Mouse (Mus musculus) heart, postnatal 0 days (tissue): ENCODE measurements around the gene Cux1. TPM values are rescaled to one million over a fixed set of nuclear protein-coding genes. Genes with fewer than 3 reads are reported as not detected.
A peak's percentile ranks its signal among the peaks of the same experiment; 100 is the strongest.

Experiments
- ATAC-seq: fragments of 200-750 bp; cut with Nextera tagmentation; 2 replicates; pipeline ENCODE4 v1.8.0; 2017; ENCODE audit warnings: low read depth, moderate number of reproducible peaks, moderate library complexity; ENCODE audit not compliant: insufficient read depth
- DNase-seq: peaks from one replicate; pipeline ENCODE4 v3.0.0-alpha.2; 2016; ENCODE audit warnings: low spot score
- H3K27ac ChIP-seq: fragments of 300-500 bp; sonication (generic); 2 replicates; pipeline ENCODE4 v1.5.1; 2014; ENCODE audit warnings: low read depth, mild to moderate bottlenecking
- H3K27me3 ChIP-seq: fragments of 300-500 bp; sonication (generic); 2 replicates; pipeline ENCODE4 v1.6.1; 2014; ENCODE audit warnings: low read length, mixed read lengths; ENCODE audit not compliant: control insufficient read depth, insufficient read depth
- H3K36me3 ChIP-seq: fragments of 300-500 bp; sonication (generic); replicated peaks from 2 replicates; pipeline ENCODE4 v1.6.1; 2014; ENCODE audit warnings: low read length, mixed read lengths; ENCODE audit not compliant: control insufficient read depth, insufficient read depth
- H3K4me1 ChIP-seq: fragments of 300-500 bp; sonication (generic); 2 replicates; pipeline ENCODE4 v1.6.1; 2014; ENCODE audit warnings: antibody characterized with exemption; ENCODE audit not compliant: control insufficient read depth, insufficient read depth
- H3K4me2 ChIP-seq: fragments of 300-500 bp; sonication (generic); 2 replicates; pipeline ENCODE4 v1.6.1; 2014; ENCODE audit warnings: low read depth, mild to moderate bottlenecking, low read length, moderate library complexity
- H3K4me3 ChIP-seq: fragments of 300-500 bp; sonication (generic); 2 replicates; pipeline ENCODE4 v1.5.1; 2014; ENCODE audit warnings: low read depth, low read length
- H3K9ac ChIP-seq: fragments of 300-500 bp; sonication (generic); replicated peaks from 2 replicates; pipeline ENCODE4 v1.6.1; 2014; ENCODE audit warnings: low read depth, low read length, mixed read lengths
- H3K9me3 ChIP-seq: fragments of 300-500 bp; sonication (generic); replicated peaks from 2 replicates; pipeline ENCODE4 v1.6.1; 2016; ENCODE audit warnings: low read length; ENCODE audit not compliant: control insufficient read depth
- CTCF ChIP-seq: IDR thresholded peaks from 2 replicates; pipeline ENCODE4 v1.5.1; 2016; ENCODE audit warnings: antibody characterized with exemption, control low read depth, low read depth
- EP300 ChIP-seq: IDR thresholded peaks from 2 replicates; pipeline ENCODE4 v1.6.1; 2016; ENCODE audit warnings: antibody characterized with exemption, low read depth
- WGBS: fragments of 180-500 bp; shearing (Covaris S2); extraction: QIAGEN DNeasy Blood & Tissue Kit; methylation state at CpG from one replicate; pipeline ENCODE4 v1.1.7; 2014; 5-methylcytosine and 5-hydroxymethylcytosine counted together
- polyA plus RNA-seq: library from polyadenylated mRNA; unstranded; fragments of >200 nt; fragmentation: Nextera tagmentation; extraction: Ambion mirVana; gene quantifications from 2 replicates; pipeline ENCODE4 v1.2.1, GENCODE M21; 2015
- total RNA-seq: library from RNA; depleted of rRNA; stranded (reverse); fragments of >200 nt; gene quantifications from 2 replicates; pipeline ENCODE4 v1.2.3, GENCODE M21; 2014; ENCODE audit warnings: low replicate concordance

Gene Cux1
- total and polyA plus RNA-seq, 2 experiments from 2014 or later, result 50.7 to 89.5 TPM

DNA sequence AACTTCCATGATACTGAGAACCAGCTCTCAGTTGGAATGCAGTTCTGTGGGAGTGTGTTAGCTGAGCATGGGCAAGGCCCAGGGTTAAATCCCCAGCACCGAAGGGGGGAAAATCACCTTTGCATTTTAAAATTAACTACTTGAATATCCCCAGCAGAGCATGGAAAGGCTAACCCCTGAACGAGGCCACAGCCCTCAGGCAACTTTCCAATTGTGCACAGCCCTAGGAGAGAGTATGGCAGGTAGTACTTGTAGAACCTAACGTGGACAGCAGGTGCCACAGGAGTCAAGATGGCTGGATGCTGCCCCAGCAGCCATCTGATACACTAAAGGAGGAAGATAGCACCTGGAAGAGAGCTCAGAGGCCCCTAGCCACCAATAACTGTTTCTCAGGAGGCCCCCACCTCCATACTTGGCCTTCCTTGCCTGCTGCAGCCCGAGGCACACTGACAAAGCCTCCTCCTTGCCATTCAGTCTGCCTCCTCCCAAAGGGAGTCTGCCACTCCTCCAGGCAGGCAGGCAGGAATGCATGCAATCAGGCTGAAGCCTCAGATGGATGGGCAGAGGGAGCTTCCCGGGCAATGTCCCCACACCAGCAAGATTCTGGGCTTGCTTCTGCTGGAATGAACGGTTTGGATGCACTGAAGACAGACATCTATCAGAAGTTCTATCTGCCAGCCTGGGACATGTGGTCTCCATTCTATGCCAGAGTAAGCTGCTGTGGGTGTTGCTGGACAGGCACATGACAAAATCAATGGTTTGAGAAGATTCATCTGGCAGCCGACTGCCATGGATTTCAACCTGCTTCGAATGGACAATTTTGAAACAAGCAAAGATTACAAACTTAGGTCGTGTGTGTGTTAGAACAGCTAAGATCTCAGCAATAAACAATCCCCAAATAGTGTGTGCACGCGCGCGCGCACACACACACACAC is 10.7 kb downstream of the Cux1 start:
- TF ChIP-seq EP300 (no peak), CTCF (no peak)
- no peak for DNase-seq
- no peak overlapping the region for H3K4me3 ChIP-seq
- ATAC-seq, result no peak
- H3K4me1 ChIP-seq, result peaks cover 49% of the 10 kb centered on the region
- no peaks in the 10 kb centered on the region; the same call in 1 of the 2 replicates for H3K36me3 ChIP-seq
- H3K9ac ChIP-seq, result no peak overlapping the region
- peak overlapping the region; percentile 73 for H3K27ac ChIP-seq
- H3K9me3 ChIP-seq, result no peaks in the 10 kb centered on the region
- no peak overlapping the region for H3K4me2 ChIP-seq
- WGBS, result 70% methylated on average over 14 of the region's 14 CpGs
- H3K27me3 ChIP-seq, result no peaks in the 10 kb centered on the region

GRCm38 (mm10) chr5:136555703-136556102 is 11.6 kb downstream of the Cux1 start:
- H3K27me3 ChIP-seq, result no peaks in the 10 kb centered on the region
- no peak overlapping the region for H3K4me2 ChIP-seq
- no peak overlapping the region for H3K9ac ChIP-seq
- H3K9me3 ChIP-seq, result no peaks in the 10 kb centered on the region
- no peak for TF ChIP-seq CTCF
- no peak for TF ChIP-seq EP300
- H3K27ac ChIP-seq, result peak overlapping the region; percentile 73
- DNase-seq (peak; percentile 72), ATAC-seq (peak; percentile 60)
- no peaks in the 10 kb centered on the region; the same call in 1 of the 2 replicates for H3K36me3 ChIP-seq
- H3K4me1 ChIP-seq, result peaks cover 58% of the 10 kb centered on the region
- WGBS, result 8% methylated on average over 5 of the region's 5 CpGs
- no peak overlapping the region for H3K4me3 ChIP-seq

DNA sequence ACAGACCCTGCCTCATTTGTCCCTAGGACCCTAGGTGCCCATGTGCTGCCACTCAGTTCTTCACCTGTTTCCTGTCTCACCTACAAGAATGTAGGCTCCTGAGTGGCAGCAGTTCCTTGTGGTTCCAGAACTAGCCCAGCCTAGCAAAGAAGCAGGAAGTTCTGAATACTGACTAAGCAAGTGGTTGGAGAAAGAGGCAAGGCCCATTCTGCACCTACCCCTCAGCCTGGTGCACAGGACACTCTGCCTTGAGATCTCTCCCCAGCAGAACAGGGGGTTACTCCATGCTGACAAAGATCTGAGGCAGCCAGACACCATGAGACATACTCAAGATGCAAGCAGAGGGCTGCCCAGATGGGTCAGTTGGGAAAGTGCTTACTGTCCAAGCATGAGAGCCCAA is 14.5 kb downstream of the Cux1 start:
- H3K4me3 ChIP-seq, result no peak overlapping the region
- TF ChIP-seq CTCF, result no peak
- no peak for TF ChIP-seq EP300
- H3K9ac ChIP-seq, result no peak overlapping the region
- peaks cover 67% of the 10 kb centered on the region for H3K4me1 ChIP-seq
- no peaks in the 10 kb centered on the region for H3K27me3 ChIP-seq
- no peak for DNase-seq
- no peak overlapping the region for H3K27ac ChIP-seq
- ATAC-seq, result no peak
- no peaks in the 10 kb centered on the region; the same call in 1 of the 2 replicates for H3K36me3 ChIP-seq
- no peak overlapping the region for H3K4me2 ChIP-seq
- no peaks in the 10 kb centered on the region for H3K9me3 ChIP-seq

DNA sequence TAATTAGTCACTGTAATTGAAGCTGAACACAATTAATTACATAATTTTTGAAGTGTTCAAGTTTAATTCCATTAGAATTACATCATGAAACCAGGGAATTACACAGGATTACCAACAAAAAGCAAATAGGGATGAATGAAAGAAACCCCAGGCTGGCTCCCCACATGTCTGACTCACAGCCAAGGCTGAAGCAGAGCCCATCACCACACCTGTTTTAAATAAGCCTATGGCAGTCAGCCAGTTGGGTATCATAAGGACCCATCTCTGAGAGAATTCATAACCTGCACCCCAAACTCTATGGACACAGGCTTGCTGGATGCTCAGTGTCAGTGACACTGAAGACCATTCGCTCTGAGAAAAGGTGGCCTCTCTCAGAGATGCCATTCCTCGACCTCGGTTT is 15.2 kb downstream of the Cux1 start:
- peaks cover 62% of the 10 kb centered on the region for H3K4me1 ChIP-seq
- H3K4me3 ChIP-seq, result no peak overlapping the region
- no peak overlapping the region for H3K27ac ChIP-seq
- TF ChIP-seq CTCF (no peak), EP300 (no peak)
- ATAC-seq, result no peak
- H3K9me3 ChIP-seq, result no peaks in the 10 kb centered on the region
- DNase-seq, result no peak
- H3K27me3 ChIP-seq, result no peaks in the 10 kb centered on the region
- H3K4me2 ChIP-seq, result no peak overlapping the region
- 72% methylated on average over 3 of the region's 3 CpGs for WGBS
- H3K36me3 ChIP-seq, result no peaks in the 10 kb centered on the region; the same call in 1 of the 2 replicates
- no peak overlapping the region for H3K9ac ChIP-seq

DNA sequence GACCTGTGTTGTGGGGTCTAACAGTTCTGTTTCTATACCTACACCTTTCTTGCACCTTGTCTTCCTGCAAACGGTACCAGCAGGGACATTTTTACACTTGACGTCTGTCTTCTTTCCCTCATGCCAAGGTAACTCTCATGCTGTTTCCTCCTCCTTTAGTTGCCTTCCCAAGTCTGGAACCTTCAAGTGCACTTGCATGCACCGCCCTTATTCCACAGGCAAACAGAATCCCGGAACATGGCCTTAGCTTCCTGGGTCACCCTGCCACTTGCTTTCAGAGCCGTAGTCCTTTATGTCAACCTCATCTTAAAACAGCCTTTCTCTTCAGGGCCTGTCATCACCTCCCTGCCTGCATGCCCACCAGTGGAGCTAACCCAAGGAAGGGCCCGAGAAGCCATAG is 15.7 kb downstream of the Cux1 start:
- H3K9me3 ChIP-seq, result no peaks in the 10 kb centered on the region
- no peak overlapping the region for H3K27ac ChIP-seq
- no peaks in the 10 kb centered on the region for H3K27me3 ChIP-seq
- H3K4me1 ChIP-seq, result peaks cover 57% of the 10 kb centered on the region
- no peaks in the 10 kb centered on the region for H3K36me3 ChIP-seq
- H3K9ac ChIP-seq, result no peak overlapping the region
- WGBS, result 38% methylated on average over 6 of the region's 6 CpGs
- DNase-seq (no peak), ATAC-seq (no peak)
- no peak overlapping the region for H3K4me2 ChIP-seq
- H3K4me3 ChIP-seq, result no peak overlapping the region
- no peak for TF ChIP-seq EP300
- no peak for TF ChIP-seq CTCF
